Mouse (Mus musculus) hindbrain, embryonic 15.5 days (tissue): Measurements from ENCODE around the gene Zfp280c. TPM values are rescaled to one million over a fixed set of nuclear protein-coding genes. Genes with fewer than 3 reads are reported as not detected.

Experiments used
- ATAC-seq: fragments of 200-750 bp; cut with Nextera tagmentation; 2 replicates; pipeline ENCODE4 v1.8.0; 2017; ENCODE audit warnings: low read depth, moderate number of reproducible peaks, moderate TSS enrichment; ENCODE audit not compliant: low FRiP score
- H3K27ac ChIP-seq: fragments of 300-500 bp; sonication (generic); replicated peaks from 2 replicates; pipeline ENCODE4 v1.5.1; 2015; ENCODE audit warnings: mild to moderate bottlenecking, inconsistent platforms
- H3K27me3 ChIP-seq: fragments of 300-500 bp; sonication (generic); 2 replicates; pipeline ENCODE4 v1.6.1; 2015; ENCODE audit warnings: control low read depth, inconsistent platforms
- H3K36me3 ChIP-seq: fragments of 300-500 bp; sonication (generic); 2 replicates; pipeline ENCODE4 v1.6.1; 2015; ENCODE audit warnings: control low read depth, inconsistent platforms
- H3K4me1 ChIP-seq: fragments of 300-500 bp; sonication (generic); replicated peaks from 2 replicates; pipeline ENCODE4 v1.6.1; 2015; ENCODE audit warnings: control low read depth, inconsistent platforms
- H3K4me2 ChIP-seq: fragments of 300-500 bp; sonication (generic); 2 replicates; pipeline ENCODE4 v1.6.1; 2015; ENCODE audit warnings: moderate library complexity, mild to moderate bottlenecking, inconsistent platforms
- H3K4me3 ChIP-seq: fragments of 300-500 bp; sonication (generic); 2 replicates; pipeline ENCODE4 v1.5.1; 2015; ENCODE audit warnings: mild to moderate bottlenecking, inconsistent platforms
- H3K9ac ChIP-seq: fragments of 300-500 bp; sonication (generic); 2 replicates; pipeline ENCODE4 v1.6.1; 2015; ENCODE audit warnings: inconsistent platforms
- H3K9me3 ChIP-seq: fragments of 300-500 bp; sonication (generic); 2 replicates; pipeline ENCODE4 v1.6.1; 2016; ENCODE audit warnings: control low read depth, inconsistent platforms
- WGBS: fragments of 180-500 bp; shearing (Covaris S2); methylation state at CpG from one replicate; pipeline ENCODE4 v1.1.7; 2015; 5-methylcytosine and 5-hydroxymethylcytosine counted together
- polyA plus RNA-seq: library from polyadenylated mRNA; unstranded; fragments of >200 nt; fragmentation: Nextera tagmentation; extraction: Ambion mirVana; gene quantifications from 2 replicates; pipeline ENCODE4 v1.2.1, GENCODE M21; 2015

The Zfp280c gene
- polyA plus RNA-seq, 1 experiment from 2014 or later, result 7.7 TPM

- Histone ChIP-seq H3K4me2 (no peak overlapping the region), H3K36me3 (no peaks in the 10 kb centered on the region), H3K9me3 (no peaks in the 10 kb centered on the region), H3K27me3 (no peaks in the 10 kb centered on the region), H3K27ac (no peak overlapping the region), H3K4me3 (no peak overlapping the region), H3K4me1 (peaks cover 22% of the 10 kb centered on the region), H3K9ac (no peak overlapping the region)
- 71% methylated on average over 8 of the region's 8 CpGs for WGBS
- no peak for ATAC-seq
Observed at GRCm38 (mm10) chrX:48525866-48526265, 68.4 kb downstream of the Zfp280c start.

- Histone ChIP-seq H3K4me2 (no peak overlapping the region), H3K27ac (no peak overlapping the region), H3K27me3 (no peaks in the 10 kb centered on the region), H3K4me1 (peaks cover 22% of the 10 kb centered on the region), H3K4me3 (no peak overlapping the region), H3K9ac (no peak overlapping the region), H3K9me3 (no peaks in the 10 kb centered on the region), H3K36me3 (no peaks in the 10 kb centered on the region)
- WGBS, result 70% methylated on average over 1 of the region's 1 CpGs
- no peak for ATAC-seq
Observed at GRCm38 (mm10) chrX:48525332-48525731, 69.0 kb downstream of the Zfp280c start.

- H3K9ac ChIP-seq, result no peak overlapping the region
- 62% methylated on average over 3 of the region's 3 CpGs for WGBS
- H3K36me3 ChIP-seq, result no peaks in the 10 kb centered on the region
- no peak for ATAC-seq
- H3K27ac ChIP-seq, result no peak overlapping the region
- peaks cover 22% of the 10 kb centered on the region for H3K4me1 ChIP-seq
- peak overlapping the region; percentile 5; the same call in 1 of the 2 replicates for H3K4me3 ChIP-seq
- peak overlapping the region; percentile 74 for H3K4me2 ChIP-seq
- no peaks in the 10 kb centered on the region for H3K9me3 ChIP-seq
- no peaks in the 10 kb centered on the region for H3K27me3 ChIP-seq
Observed at GRCm38 (mm10) chrX:48523512-48523911, 70.8 kb downstream of the Zfp280c start.

GRCm38 (mm10) chrX:48521651-48522050, 72.7 kb downstream of the Zfp280c start:
- 82% methylated on average over 3 of the region's 3 CpGs for WGBS
- Histone ChIP-seq H3K4me3 (peak overlapping the region; percentile 56), H3K27ac (no peak overlapping the region), H3K27me3 (no peaks in the 10 kb centered on the region), H3K9me3 (no peaks in the 10 kb centered on the region), H3K36me3 (no peaks in the 10 kb centered on the region), H3K9ac (no peak overlapping the region), H3K4me1 (peaks cover 22% of the 10 kb centered on the region), H3K4me2 (peak overlapping the region; percentile 74)
- no peak for ATAC-seq

- Histone ChIP-seq H3K9me3 (no peaks in the 10 kb centered on the region), H3K9ac (peak overlapping the region; percentile 63), H3K36me3 (no peaks in the 10 kb centered on the region), H3K4me3 (peak overlapping the region; percentile 56), H3K27me3 (no peaks in the 10 kb centered on the region), H3K4me2 (peak overlapping the region; percentile 74), H3K4me1 (peaks cover 22% of the 10 kb centered on the region), H3K27ac (peak overlapping the region; percentile 95)
- ATAC-seq, result peak; percentile 47; the same call in 1 of the 2 replicates
- WGBS, result 23% methylated on average over 20 of the region's 20 CpGs
Observed at GRCm38 (mm10) chrX:48519549-48520085, 74.7 kb downstream of the Zfp280c start.

GRCm38 (mm10) chrX:48518808-48519548, 75.3 kb downstream of the Zfp280c start, which contains the start of gene Rab33a:
TSS of gene Rab33a (plus strand) at chrX:48519285.
- Histone ChIP-seq H3K4me3 (peak within 1 kb of the TSS; percentile 56), H3K27me3 (no peaks in the 10 kb centered on the region), H3K4me2 (peak within 1 kb of the TSS; percentile 74), H3K9me3 (no peaks in the 10 kb centered on the region), H3K9ac (peak within 1 kb of the TSS; percentile 63), H3K36me3 (no peaks in the 10 kb centered on the region), H3K4me1 (peaks cover 27% of the 10 kb centered on the region), H3K27ac (peak within 1 kb of the TSS; percentile 95)
- 18% methylated on average over 33 of the region's 33 CpGs for WGBS
- ATAC-seq, result peak; percentile 72

GRCm38 (mm10) chrX:48518211-48518807, 76.0 kb downstream of the Zfp280c start:
- Histone ChIP-seq H3K9me3 (no peaks in the 10 kb centered on the region), H3K36me3 (no peaks in the 10 kb centered on the region), H3K27ac (peak overlapping the region; percentile 95)

GRCm38 (mm10) chrX:48513824-48514223, 80.5 kb downstream of the Zfp280c start:
- Histone ChIP-seq H3K27ac (0 out of 2 replicates have a peak overlapping the region, but pooled peaks have one; percentile 34), H3K9ac (0 out of 2 replicates have a peak overlapping the region, but pooled peaks have one; percentile 16), H3K36me3 (no peaks in the 10 kb centered on the region), H3K4me1 (peaks cover 13% of the 10 kb centered on the region), H3K4me3 (peak overlapping the region; percentile 55), H3K27me3 (no peaks in the 10 kb centered on the region), H3K4me2 (peak overlapping the region; percentile 63), H3K9me3 (no peaks in the 10 kb centered on the region)
- no peak for ATAC-seq
- 21% methylated on average over 13 of the region's 13 CpGs for WGBS

More at GRCm38 (mm10) chrX:48518211-48518807, 76.0 kb downstream of the Zfp280c start:
- Histone ChIP-seq H3K27me3 (no peaks in the 10 kb centered on the region), H3K9ac (peak overlapping the region; percentile 63), H3K4me1 (peaks cover 24% of the 10 kb centered on the region), H3K4me3 (peak overlapping the region; percentile 56), H3K4me2 (peak overlapping the region; percentile 74)
- 39% methylated on average over 15 of the region's 15 CpGs for WGBS
- peak; percentile 96 for ATAC-seq

- 21% methylated on average over 44 of the region's 45 CpGs for WGBS
- Histone ChIP-seq H3K9me3 (no peaks in the 10 kb centered on the region), H3K27ac (peak within 1 kb of the TSS; percentile 50; the same call in 1 of the 2 replicates), H3K27me3 (no peaks in the 10 kb centered on the region), H3K4me3 (peak within 1 kb of the TSS; percentile 55), H3K4me1 (peaks cover 13% of the 10 kb centered on the region), H3K4me2 (peak within 1 kb of the TSS; percentile 63), H3K36me3 (no peaks in the 10 kb centered on the region), H3K9ac (peak within 1 kb of the TSS; percentile 49)
- ATAC-seq, result peak; percentile 99
Observed at GRCm38 (mm10) chrX:48513166-48513807, 81.0 kb downstream of the Zfp280c start, which contains the start of gene Aifm1. TSS of gene Aifm1 (minus strand) at chrX:48513563.

- 0 out of 2 replicates have a peak, but pooled peaks cover 3% of the 10 kb centered on the region for H3K36me3 ChIP-seq
- H3K27me3 ChIP-seq, result no peaks in the 10 kb centered on the region
- ATAC-seq, result no peak
- no peak overlapping the region for H3K9ac ChIP-seq
- H3K4me3 ChIP-seq, result no peak overlapping the region
- no peak overlapping the region for H3K27ac ChIP-seq
- H3K4me1 ChIP-seq, result no peaks in the 10 kb centered on the region
- no peaks in the 10 kb centered on the region for H3K9me3 ChIP-seq
- 96% methylated on average over 8 of the region's 8 CpGs for WGBS
- H3K4me2 ChIP-seq, result no peak overlapping the region
Observed at GRCm38 (mm10) chrX:48493763-48494162, 100.5 kb downstream of the Zfp280c start.
